Mouse (Mus musculus): Measurements from ENCODE around the gene Sdr9c7. TPM values are rescaled to one million over a fixed set of nuclear protein-coding genes. Genes with fewer than 3 reads are reported as not detected.
"Not testable (repeated sequence)": the region's sequence is repeated elsewhere in the genome, so short reads cannot be mapped to it uniquely, and the experiment has no call there.

The Sdr9c7 gene
- total and polyA plus RNA-seq, 2 experiments from 2014 or later = not detected

- WGBS = 2% methylated on average over 2 of the region's 2 CpGs
- Histone ChIP-seq H3K27me3 (ENCODE audit: control insufficient read depth, insufficient read depth, low read length) (no peaks in the 10 kb centered on the region), H3K9me3 (replicated peaks; ENCODE audit: control insufficient read depth, low read length) (no peaks in the 10 kb centered on the region), H3K27ac (ENCODE audit: low read depth) (no peak overlapping the region), H3K36me3 (replicated peaks; ENCODE audit: control insufficient read depth, insufficient read depth, low read length) (no peaks in the 10 kb centered on the region), H3K9ac (replicated peaks; ENCODE audit: low read depth, low read length) (no peak overlapping the region), H3K4me2 (ENCODE audit: low read depth, low read length) (no peak overlapping the region), H3K4me1 (ENCODE audit: control insufficient read depth, insufficient read depth) (no peaks in the 10 kb centered on the region), H3K4me3 (ENCODE audit: low read depth, low read length) (no peak overlapping the region)
- DNase-seq (ENCODE audit: low spot score) (peak; percentile 61), ATAC-seq (ENCODE audit: insufficient read depth, low read depth) (no peak)
- TF ChIP-seq CTCF (IDR thresholded peaks at IDR 0.05; ENCODE audit: low read depth) (peak; percentile 64), EP300 (IDR thresholded peaks at IDR 0.05; ENCODE audit: low read depth) (no peak)
Observed at GRCm38 (mm10) chr10:127937428-127938010, 39.2 kb downstream of the Sdr9c7 start.

- H3K4me1 ChIP-seq (ENCODE audit: control insufficient read depth, insufficient read depth); H3K27ac ChIP-seq (ENCODE audit: low read depth); DNase-seq (ENCODE audit: low spot score); H3K9ac ChIP-seq (replicated peaks; ENCODE audit: low read depth, low read length); ATAC-seq (ENCODE audit: insufficient read depth, low read depth); H3K36me3 ChIP-seq (replicated peaks; ENCODE audit: control insufficient read depth, insufficient read depth, low read length); H3K9me3 ChIP-seq (replicated peaks; ENCODE audit: control insufficient read depth, low read length); H3K4me3 ChIP-seq (ENCODE audit: low read depth, low read length); H3K4me2 ChIP-seq (ENCODE audit: low read depth, low read length); H3K27me3 ChIP-seq (ENCODE audit: control insufficient read depth, insufficient read depth, low read length): not testable (repeated sequence)
- 87% methylated on average over 10 of the region's 10 CpGs for WGBS
Observed at GRCm38 (mm10) chr10:127939667-127940066, 41.3 kb downstream of the Sdr9c7 start.

- Histone ChIP-seq H3K27ac (ENCODE audit: low read depth) (no peak overlapping the region), H3K27me3 (ENCODE audit: control insufficient read depth, insufficient read depth, low read length) (no peaks in the 10 kb centered on the region), H3K36me3 (replicated peaks; ENCODE audit: control insufficient read depth, insufficient read depth, low read length) (no peaks in the 10 kb centered on the region), H3K4me1 (ENCODE audit: control insufficient read depth, insufficient read depth) (no peaks in the 10 kb centered on the region), H3K4me3 (ENCODE audit: low read depth, low read length) (no peak overlapping the region), H3K4me2 (ENCODE audit: low read depth, low read length) (no peak overlapping the region), H3K9me3 (replicated peaks; ENCODE audit: control insufficient read depth, low read length) (no peaks in the 10 kb centered on the region), H3K9ac (replicated peaks; ENCODE audit: low read depth, low read length) (no peak overlapping the region)
- peak; percentile 71; the same call in 1 of the 2 replicates for ATAC-seq (ENCODE audit: insufficient read depth, low read depth)
- 33% methylated on average over 5 of the region's 5 CpGs for WGBS
- peak; percentile 43 for DNase-seq (ENCODE audit: low spot score)
- TF ChIP-seq CTCF (IDR thresholded peaks at IDR 0.05; ENCODE audit: low read depth) (peak; percentile 85), EP300 (IDR thresholded peaks at IDR 0.05; ENCODE audit: low read depth) (no peak)
Observed at GRCm38 (mm10) chr10:127945432-127946064, 47.2 kb downstream of the Sdr9c7 start.

GRCm38 (mm10) chr10:127949596-127950130, 51.3 kb downstream of the Sdr9c7 start:
- TF ChIP-seq CTCF (IDR thresholded peaks at IDR 0.05; ENCODE audit: low read depth) (no peak), EP300 (IDR thresholded peaks at IDR 0.05; ENCODE audit: low read depth) (no peak)
- Histone ChIP-seq H3K4me3 (ENCODE audit: low read depth, low read length) (no peak overlapping the region), H3K27ac (ENCODE audit: low read depth) (no peak overlapping the region), H3K4me2 (ENCODE audit: low read depth, low read length) (no peak overlapping the region), H3K4me1 (ENCODE audit: control insufficient read depth, insufficient read depth) (no peaks in the 10 kb centered on the region), H3K9ac (replicated peaks; ENCODE audit: low read depth, low read length) (no peak overlapping the region), H3K9me3 (replicated peaks; ENCODE audit: control insufficient read depth, low read length) (no peaks in the 10 kb centered on the region), H3K27me3 (ENCODE audit: control insufficient read depth, insufficient read depth, low read length) (no peaks in the 10 kb centered on the region), H3K36me3 (replicated peaks; ENCODE audit: control insufficient read depth, insufficient read depth, low read length) (no peaks in the 10 kb centered on the region)
- WGBS = 67% methylated on average over 4 of the region's 4 CpGs
- no peak for DNase-seq (ENCODE audit: low spot score)
- no peak for ATAC-seq (ENCODE audit: insufficient read depth, low read depth)

GRCm38 (mm10) chr10:127951390-127951789, 53.1 kb downstream of the Sdr9c7 start:
- no peak for TF ChIP-seq CTCF (IDR thresholded peaks at IDR 0.05; ENCODE audit: low read depth)
- TF ChIP-seq EP300 (IDR thresholded peaks at IDR 0.05; ENCODE audit: low read depth) = no peak
- Histone ChIP-seq H3K4me1 (ENCODE audit: control insufficient read depth, insufficient read depth) (no peaks in the 10 kb centered on the region), H3K27me3 (ENCODE audit: control insufficient read depth, insufficient read depth, low read length) (no peaks in the 10 kb centered on the region), H3K4me3 (ENCODE audit: low read depth, low read length) (no peak overlapping the region), H3K36me3 (replicated peaks; ENCODE audit: control insufficient read depth, insufficient read depth, low read length) (no peaks in the 10 kb centered on the region), H3K27ac (ENCODE audit: low read depth) (no peak overlapping the region), H3K4me2 (ENCODE audit: low read depth, low read length) (no peak overlapping the region), H3K9me3 (replicated peaks; ENCODE audit: control insufficient read depth, low read length) (no peaks in the 10 kb centered on the region), H3K9ac (replicated peaks; ENCODE audit: low read depth, low read length) (no peak overlapping the region)
- 81% methylated on average over 9 of the region's 9 CpGs for WGBS
- ATAC-seq (ENCODE audit: insufficient read depth, low read depth) (no peak), DNase-seq (ENCODE audit: low spot score) (no peak)
